Mouse (Mus musculus) hindbrain, embryonic 13.5 days (tissue): ENCODE measurements around the gene Zswim7. TPM values are rescaled to one million over a fixed set of nuclear protein-coding genes. Genes with fewer than 3 reads are reported as not detected.
"Not testable (repeated sequence)": the region's sequence is repeated elsewhere in the genome, so short reads cannot be mapped to it uniquely, and the experiment has no call there.

Source experiments
- ATAC-seq: fragments of 200-750 bp; cut with Nextera tagmentation; 2 replicates; pipeline ENCODE4 v1.8.0; 2017; ENCODE audit warnings: moderate TSS enrichment; ENCODE audit not compliant: low FRiP score
- H3K27ac ChIP-seq: fragments of 300-500 bp; sonication (generic); 2 replicates; pipeline ENCODE4 v1.5.1; 2015; ENCODE audit warnings: inconsistent platforms, mild to moderate bottlenecking, moderate library complexity
- H3K27me3 ChIP-seq: fragments of 300-500 bp; sonication (generic); 2 replicates; pipeline ENCODE4 v1.6.1; 2015; ENCODE audit warnings: mild to moderate bottlenecking, inconsistent platforms
- H3K36me3 ChIP-seq: fragments of 300-500 bp; sonication (generic); 2 replicates; pipeline ENCODE4 v1.6.1; 2015; ENCODE audit warnings: mild to moderate bottlenecking, inconsistent platforms
- H3K4me1 ChIP-seq: fragments of 300-500 bp; sonication (generic); replicated peaks from 2 replicates; pipeline ENCODE4 v1.6.1; 2015; ENCODE audit warnings: inconsistent platforms
- H3K4me2 ChIP-seq: fragments of 300-500 bp; sonication (generic); 2 replicates; pipeline ENCODE4 v1.6.1; 2015; ENCODE audit warnings: inconsistent platforms, mild to moderate bottlenecking, moderate library complexity
- H3K4me3 ChIP-seq: fragments of 300-500 bp; sonication (generic); 2 replicates; pipeline ENCODE4 v1.5.1; 2015; ENCODE audit warnings: mild to moderate bottlenecking, inconsistent platforms
- H3K9ac ChIP-seq: fragments of 300-500 bp; sonication (generic); 2 replicates; pipeline ENCODE4 v1.6.1; 2015; ENCODE audit warnings: mild to moderate bottlenecking, inconsistent platforms
- H3K9me3 ChIP-seq: fragments of 300-500 bp; sonication (generic); 2 replicates; pipeline ENCODE4 v1.6.1; 2016; ENCODE audit warnings: inconsistent platforms
- WGBS: fragments of 180-500 bp; shearing (Covaris S2); methylation state at CpG from one replicate; pipeline ENCODE4 v1.1.7; 2015; 5-methylcytosine and 5-hydroxymethylcytosine counted together
- polyA plus RNA-seq: library from polyadenylated mRNA; unstranded; fragments of >200 nt; fragmentation: Nextera tagmentation; extraction: Ambion mirVana; gene quantifications from 2 replicates; pipeline ENCODE4 v1.2.1, GENCODE M21; 2015

Gene Zswim7
- polyA plus RNA-seq = 16.1 and 16.4 TPM in 2 replicates

- Histone ChIP-seq H3K9me3 (no peaks in the 10 kb centered on the region), H3K9ac (peak within 1 kb of the TSS; percentile 89), H3K27me3 (no peaks in the 10 kb centered on the region), H3K27ac (peak within 1 kb of the TSS; percentile 93), H3K4me3 (peak within 1 kb of the TSS; percentile 94), H3K36me3 (peaks cover 25% of the 10 kb centered on the region), H3K4me2 (peak within 1 kb of the TSS; percentile 72), H3K4me1 (peaks cover 14% of the 10 kb centered on the region)
- peak; percentile 97 for ATAC-seq
- under 1% methylated on average over 61 of the region's 68 CpGs for WGBS
Observed at GRCm38 (mm10) chr11:62280675-62281600, at the start of gene Zswim7, which contains the start of gene Ttc19. Zswim7 (minus strand) TSS chr11:62281375. Ttc19 (plus strand) TSS chr11:62281473.

GRCm38 (mm10) chr11:62323659-62324058 is 42.5 kb upstream of the Zswim7 start:
- no peak overlapping the region for H3K4me2 ChIP-seq
- 94% methylated on average over 3 of the region's 3 CpGs for WGBS
- no peak overlapping the region for H3K27ac ChIP-seq
- H3K4me1 ChIP-seq = no peaks in the 10 kb centered on the region
- no peak for ATAC-seq
- H3K9me3 ChIP-seq = no peaks in the 10 kb centered on the region
- H3K27me3 ChIP-seq = no peaks in the 10 kb centered on the region
- H3K36me3 ChIP-seq = peaks cover 86% of the 10 kb centered on the region
- H3K9ac ChIP-seq = no peak overlapping the region
- no peak overlapping the region for H3K4me3 ChIP-seq

- H3K4me2 ChIP-seq = no peak overlapping the region
- H3K9ac ChIP-seq = no peak overlapping the region
- H3K9me3 ChIP-seq = no peaks in the 10 kb centered on the region
- peaks cover 83% of the 10 kb centered on the region for H3K36me3 ChIP-seq
- no peak for ATAC-seq
- H3K4me1 ChIP-seq = no peaks in the 10 kb centered on the region
- no peak overlapping the region for H3K4me3 ChIP-seq
- no peak overlapping the region for H3K27ac ChIP-seq
- WGBS = 89% methylated on average over 3 of the region's 3 CpGs
- no peaks in the 10 kb centered on the region for H3K27me3 ChIP-seq
Observed at GRCm38 (mm10) chr11:62320097-62320496, 38.9 kb upstream of the Zswim7 start.

- 83% methylated on average over 11 of the region's 11 CpGs for WGBS
Observed at GRCm38 (mm10) chr11:62317746-62318145, 36.6 kb upstream of the Zswim7 start.

GRCm38 (mm10) chr11:62314984-62315383 is 33.8 kb upstream of the Zswim7 start:
- Histone ChIP-seq H3K4me1 (no peaks in the 10 kb centered on the region), H3K27ac (no peak overlapping the region), H3K9ac (no peak overlapping the region), H3K36me3 (peaks cover 89% of the 10 kb centered on the region), H3K4me2 (no peak overlapping the region), H3K9me3 (no peaks in the 10 kb centered on the region), H3K27me3 (no peaks in the 10 kb centered on the region), H3K4me3 (no peak overlapping the region)
- ATAC-seq = no peak
- WGBS = 96% methylated on average over 5 of the region's 5 CpGs

More at GRCm38 (mm10) chr11:62317746-62318145, 36.6 kb upstream of the Zswim7 start:
- Histone ChIP-seq H3K27ac (no peak overlapping the region), H3K9me3 (no peaks in the 10 kb centered on the region), H3K9ac (no peak overlapping the region), H3K4me3 (no peak overlapping the region), H3K36me3 (peaks cover 88% of the 10 kb centered on the region), H3K4me1 (no peaks in the 10 kb centered on the region), H3K27me3 (no peaks in the 10 kb centered on the region), H3K4me2 (no peak overlapping the region)
- ATAC-seq = no peak

GRCm38 (mm10) chr11:62309296-62309695 is 28.1 kb upstream of the Zswim7 start:
- no peak for ATAC-seq
- no peak overlapping the region for H3K4me2 ChIP-seq
- no peak overlapping the region for H3K4me3 ChIP-seq
- 95% methylated on average over 2 of the region's 2 CpGs for WGBS
- no peak overlapping the region for H3K27ac ChIP-seq
- H3K36me3 ChIP-seq = peaks cover 76% of the 10 kb centered on the region
- H3K9me3 ChIP-seq = no peaks in the 10 kb centered on the region
- H3K27me3 ChIP-seq = no peaks in the 10 kb centered on the region
- H3K4me1 ChIP-seq = no peaks in the 10 kb centered on the region
- H3K9ac ChIP-seq = no peak overlapping the region

GRCm38 (mm10) chr11:62305866-62306265 is 24.7 kb upstream of the Zswim7 start:
- 97% methylated on average over 2 of the region's 2 CpGs for WGBS

GRCm38 (mm10) chr11:62298883-62299282 is 17.7 kb upstream of the Zswim7 start:
- Histone ChIP-seq H3K27ac (no peak overlapping the region), H3K4me3 (no peak overlapping the region), H3K27me3 (no peaks in the 10 kb centered on the region), H3K36me3 (peaks cover 49% of the 10 kb centered on the region), H3K9ac (no peak overlapping the region), H3K4me1 (peaks cover 5% of the 10 kb centered on the region), H3K4me2 (no peak overlapping the region), H3K9me3 (no peaks in the 10 kb centered on the region)
- WGBS = 86% methylated on average over 6 of the region's 6 CpGs
- ATAC-seq = no peak

More at GRCm38 (mm10) chr11:62305866-62306265, 24.7 kb upstream of the Zswim7 start:
- H3K4me3 ChIP-seq = no peak overlapping the region
- H3K9me3 ChIP-seq = no peaks in the 10 kb centered on the region
- no peak overlapping the region for H3K27ac ChIP-seq
- peaks cover 5% of the 10 kb centered on the region for H3K4me1 ChIP-seq
- no peak overlapping the region for H3K9ac ChIP-seq
- no peak for ATAC-seq
- peaks cover 47% of the 10 kb centered on the region for H3K36me3 ChIP-seq
- H3K27me3 ChIP-seq = no peaks in the 10 kb centered on the region
- no peak overlapping the region for H3K4me2 ChIP-seq

- no peaks in the 10 kb centered on the region for H3K27me3 ChIP-seq
- H3K4me2 ChIP-seq = no peak overlapping the region
- WGBS = 85% methylated on average over 2 of the region's 2 CpGs
- H3K9ac ChIP-seq = no peak overlapping the region
- peaks cover 79% of the 10 kb centered on the region for H3K36me3 ChIP-seq
- no peak for ATAC-seq
- no peak overlapping the region for H3K4me3 ChIP-seq
- no peak overlapping the region for H3K27ac ChIP-seq
- H3K4me1 ChIP-seq = no peaks in the 10 kb centered on the region
- no peaks in the 10 kb centered on the region for H3K9me3 ChIP-seq
Observed at GRCm38 (mm10) chr11:62294121-62294520, 12.9 kb upstream of the Zswim7 start.

GRCm38 (mm10) chr11:62287700-62288099 is 6.5 kb upstream of the Zswim7 start:
- Histone ChIP-seq H3K36me3 (peaks cover 84% of the 10 kb centered on the region), H3K4me2 (no peak overlapping the region), H3K9ac (no peak overlapping the region), H3K27ac (no peak overlapping the region), H3K4me1 (peaks cover 5% of the 10 kb centered on the region), H3K27me3 (no peaks in the 10 kb centered on the region), H3K4me3 (no peak overlapping the region), H3K9me3 (no peaks in the 10 kb centered on the region)
- ATAC-seq = no peak
- WGBS = 96% methylated on average over 1 of the region's 1 CpGs

- no peak for ATAC-seq
- Histone ChIP-seq H3K4me1 (peaks cover 14% of the 10 kb centered on the region), H3K4me3 (no peak overlapping the region), H3K36me3 (peaks cover 63% of the 10 kb centered on the region), H3K27ac (no peak overlapping the region), H3K4me2 (no peak overlapping the region), H3K9ac (no peak overlapping the region), H3K9me3 (no peaks in the 10 kb centered on the region), H3K27me3 (no peaks in the 10 kb centered on the region)
- 92% methylated on average over 8 of the region's 8 CpGs for WGBS
Observed at GRCm38 (mm10) chr11:62285020-62285419, 3.8 kb upstream of the Zswim7 start.

- not testable (repeated sequence) for H3K4me3 ChIP-seq, H3K27me3 ChIP-seq, ATAC-seq, H3K9me3 ChIP-seq, H3K27ac ChIP-seq, H3K9ac ChIP-seq, H3K4me2 ChIP-seq
- WGBS = 82% methylated on average over 3 of the region's 3 CpGs
- Histone ChIP-seq H3K4me1 (peaks cover 14% of the 10 kb centered on the region), H3K36me3 (peaks cover 53% of the 10 kb centered on the region)
Observed at GRCm38 (mm10) chr11:62284020-62284419, 2.8 kb upstream of the Zswim7 start.
